Mouse (Mus musculus) stomach, embryonic 16.5 days (tissue): ENCODE results near the gene Olfr507. TPM values are rescaled to one million over a fixed set of nuclear protein-coding genes. Genes with fewer than 3 reads are reported as not detected.

Source experiments
- ATAC-seq: fragments of 200-750 bp; cut with Nextera tagmentation; 2 replicates; pipeline ENCODE4 v1.8.0; 2017; ENCODE audit warnings: moderate number of reproducible peaks, moderate TSS enrichment; ENCODE audit not compliant: insufficient read depth, low FRiP score
- H3K27ac ChIP-seq: fragments of 300-500 bp; sonication (generic); 2 replicates; pipeline ENCODE4 v1.5.1; 2014; ENCODE audit warnings: low read length
- H3K27me3 ChIP-seq: fragments of 300-500 bp; sonication (generic); 2 replicates; pipeline ENCODE4 v1.6.1; 2014; ENCODE audit warnings: low read length, control low read depth, mixed read lengths; ENCODE audit not compliant: control insufficient read depth, insufficient read depth
- H3K36me3 ChIP-seq: fragments of 300-500 bp; sonication (generic); 2 replicates; pipeline ENCODE4 v1.6.1; 2014; ENCODE audit warnings: low read length; ENCODE audit not compliant: control insufficient read depth, insufficient read depth
- H3K4me1 ChIP-seq: fragments of 300-500 bp; sonication (generic); 2 replicates; pipeline ENCODE4 v1.6.1; 2014; ENCODE audit warnings: low read length, control low read depth, mixed read lengths; ENCODE audit not compliant: control insufficient read depth, insufficient read depth
- H3K4me2 ChIP-seq: fragments of 300-500 bp; sonication (generic); 2 replicates; pipeline ENCODE4 v1.6.1; 2014; ENCODE audit warnings: low read depth, low read length, mixed read lengths
- H3K4me3 ChIP-seq: fragments of 300-500 bp; sonication (generic); replicated peaks from 2 replicates; pipeline ENCODE4 v1.5.1; 2014; ENCODE audit warnings: mild to moderate bottlenecking, low read length
- H3K9ac ChIP-seq: fragments of 300-500 bp; sonication (generic); 2 replicates; pipeline ENCODE4 v1.6.1; 2014; ENCODE audit warnings: low read length
- H3K9me3 ChIP-seq: fragments of 300-500 bp; sonication (generic); replicated peaks from 2 replicates; pipeline ENCODE4 v1.6.1; 2016; ENCODE audit warnings: low read length, control low read depth; ENCODE audit not compliant: control insufficient read depth
- WGBS: fragments of 180-500 bp; shearing (Covaris S2); extraction: QIAGEN DNeasy Blood & Tissue Kit; methylation state at CpG from one replicate; pipeline ENCODE4 v1.1.7; 2014; 5-methylcytosine and 5-hydroxymethylcytosine counted together
- polyA plus RNA-seq: library from polyadenylated mRNA; unstranded; fragments of >200 nt; fragmentation: Nextera tagmentation; extraction: Ambion mirVana; gene quantifications from 2 replicates; pipeline ENCODE4 v1.2.1, GENCODE M21; 2015

Gene Olfr507
- polyA plus RNA-seq, 1 experiment from 2014 or later: not detected

- Histone ChIP-seq H3K9ac (no peak overlapping the region), H3K36me3 (no peaks in the 10 kb centered on the region), H3K27ac (no peak overlapping the region), H3K4me2 (no peak overlapping the region), H3K4me3 (no peak overlapping the region), H3K4me1 (no peaks in the 10 kb centered on the region), H3K9me3 (no peaks in the 10 kb centered on the region), H3K27me3 (no peaks in the 10 kb centered on the region)
- 47% methylated on average over 1 of the region's 1 CpGs for WGBS
- ATAC-seq: no peak
Observed at GRCm38 (mm10) chr7:108671058-108671457, 49.4 kb downstream of the Olfr507 start.

Other genes with a start within 250 kb of the Olfr507 start
- not detected in 2 replicates for gene Olfr495, start 228.6 kb upstream of the Olfr507 start, polyA plus RNA-seq
- not detected in 2 replicates for gene Olfr497, start 201.4 kb upstream of the Olfr507 start, polyA plus RNA-seq
- gene Olfr498, start 156.5 kb upstream of the Olfr507 start, polyA plus RNA-seq: not detected in 2 replicates
- not detected in 2 replicates for gene Olfr502, start 96.7 kb upstream of the Olfr507 start, polyA plus RNA-seq
- not detected in 2 replicates for gene Olfr503, start 77.3 kb upstream of the Olfr507 start, polyA plus RNA-seq
- gene Olfr504, start 56.0 kb upstream of the Olfr507 start, polyA plus RNA-seq: not detected in 2 replicates
- gene Olfr506, start 11.0 kb upstream of the Olfr507 start, polyA plus RNA-seq: not detected in 2 replicates
- not detected in 2 replicates for gene Olfr508, start 8.2 kb downstream of the Olfr507 start, polyA plus RNA-seq
- not detected in 2 replicates for gene Olfr509, start 30.1 kb downstream of the Olfr507 start, polyA plus RNA-seq
- not detected in 2 replicates for gene Olfr510, start 44.6 kb downstream of the Olfr507 start, polyA plus RNA-seq
- gene Olfr512, start 91.5 kb downstream of the Olfr507 start, polyA plus RNA-seq: not detected in 2 replicates
- gene Olfr513, start 129.2 kb downstream of the Olfr507 start, polyA plus RNA-seq: not detected in 2 replicates
- not detected in 2 replicates for gene Olfr514, start 204.2 kb downstream of the Olfr507 start, polyA plus RNA-seq
- gene Olfr516, start 228.7 kb downstream of the Olfr507 start, polyA plus RNA-seq: not detected in 2 replicates